Mouse (Mus musculus) myocyte (in vitro differentiated cells): Measurements from ENCODE around the gene Haghl. TPM values are rescaled to one million over a fixed set of nuclear protein-coding genes. Genes with fewer than 3 reads are reported as not detected.

Experiments used
- H3K27me3 ChIP-seq: one replicate; pipeline ENCODE4 v1.6.1; 2011; ENCODE audit not compliant: control insufficient read depth, insufficient read depth, insufficient read length
- H3K36me3 ChIP-seq: one replicate; pipeline ENCODE4 v1.6.1; 2011; ENCODE audit not compliant: control insufficient read depth, insufficient read depth
- H3K4me2 ChIP-seq: one replicate; pipeline ENCODE4 v1.6.1; 2011; ENCODE audit warnings: low read depth, control low read depth
- H3K4me3 ChIP-seq: one replicate; pipeline ENCODE4 v1.5.1; 2011; ENCODE audit warnings: mild to moderate bottlenecking, control low read depth, moderate library complexity
- H3K79me2 ChIP-seq: one replicate; pipeline ENCODE4 v1.6.1; 2011; ENCODE audit not compliant: control insufficient read depth, insufficient read depth
- H3ac ChIP-seq: one replicate; pipeline ENCODE4 v1.6.1; 2011; ENCODE audit not compliant: control insufficient read depth, insufficient read length
- CEBPB ChIP-seq: IDR thresholded peaks from 2 replicates; pipeline ENCODE4 v1.6.1; 2011; ENCODE audit warnings: mild to moderate bottlenecking, moderate library complexity; ENCODE audit not compliant: poor library complexity, insufficient read depth, severe bottlenecking
- E2F4 ChIP-seq: IDR thresholded peaks from one replicate; pipeline ENCODE4 v1.6.1; 2011; ENCODE audit warnings: mild to moderate bottlenecking, control low read depth, moderate library complexity; ENCODE audit not compliant: insufficient read depth
- MAX ChIP-seq: IDR thresholded peaks from one replicate; pipeline ENCODE4 v1.6.1; 2011; ENCODE audit warnings: low read depth, mild to moderate bottlenecking, control low read depth
- MYOD1 ChIP-seq, 3 experiments: IDR thresholded peaks; one replicate each; pipeline ENCODE4 v1.6.1; 2011; ENCODE audit warnings: control low read depth in 2 of 3, low read depth in 2 of 3, mild to moderate bottlenecking in 2 of 3, moderate library complexity in 1 of 3; ENCODE audit not compliant: insufficient read length in 2 of 3, control insufficient read depth in 1 of 3
- MYOG ChIP-seq, 3 experiments: IDR thresholded peaks; one replicate each; pipeline ENCODE4 v1.6.1; 2011; ENCODE audit warnings: control low read depth in 2 of 3, low read depth in 2 of 3, mild to moderate bottlenecking in 2 of 3; ENCODE audit not compliant: insufficient read length in 2 of 3, control insufficient read depth in 1 of 3, insufficient read depth in 1 of 3
- POLR2A ChIP-seq: IDR thresholded peaks from one replicate; pipeline ENCODE4 v1.6.1; 2011; ENCODE audit warnings: low read depth, mild to moderate bottlenecking, control low read depth, moderate library complexity; ENCODE audit not compliant: insufficient read length
- POLR2AphosphoS2 ChIP-seq: IDR thresholded peaks from one replicate; pipeline ENCODE4 v1.6.1; 2011; ENCODE audit warnings: low read depth, control low read depth; ENCODE audit not compliant: insufficient read length
- REST ChIP-seq: IDR thresholded peaks from one replicate; pipeline ENCODE4 v1.6.1; 2011; ENCODE audit warnings: mild to moderate bottlenecking, control low read depth, moderate library complexity; ENCODE audit not compliant: insufficient read depth, insufficient read length
- SRF ChIP-seq: IDR thresholded peaks from one replicate; pipeline ENCODE4 v1.6.1; 2011; ENCODE audit warnings: low read depth; ENCODE audit not compliant: control insufficient read depth, insufficient read length
- TCF12 ChIP-seq: IDR thresholded peaks from one replicate; pipeline ENCODE4 v1.6.1; 2011; ENCODE audit warnings: mild to moderate bottlenecking, control low read depth; ENCODE audit not compliant: poor library complexity, insufficient read depth, severe bottlenecking
- TCF3 ChIP-seq: IDR thresholded peaks from one replicate; pipeline ENCODE4 v1.6.1; 2011; ENCODE audit warnings: low read depth, control low read depth; ENCODE audit not compliant: insufficient read length
- USF1 ChIP-seq: IDR thresholded peaks from one replicate; pipeline ENCODE4 v1.6.1; 2011; ENCODE audit warnings: low read depth, mild to moderate bottlenecking, control low read depth, moderate library complexity
- polyA plus RNA-seq: library from polyadenylated mRNA; unstranded; fragments of >200 nt; fragmentation: generic; extraction: Trizol; gene quantifications from one replicate; pipeline ENCODE4 v1.2.1, GENCODE M21; 2012; ENCODE audit warnings: missing spikeins

Haghl gene
- polyA plus RNA-seq, result 29.8 TPM

GRCm38 (mm10) chr17:25785281-25785745 is at the start of gene Haghl:
TSS of gene Haghl (minus strand) at chr17:25785673.
- Histone ChIP-seq H3ac (peak within 1 kb of the TSS; percentile 0), H3K4me3 (peak within 1 kb of the TSS; percentile 52), H3K79me2 (no peaks in the 10 kb centered on the region), H3K36me3 (peaks cover 4% of the 10 kb centered on the region), H3K27me3 (no peaks in the 10 kb centered on the region), H3K4me2 (peak within 1 kb of the TSS; percentile 97)
- TF ChIP-seq POLR2AphosphoS2 (peak; percentile 96), MAX (no peak), POLR2A (peak; percentile 85)

GRCm38 (mm10) chr17:25834595-25835222 is 49.2 kb upstream of the Haghl start:
- H3K27me3 ChIP-seq, result no peaks in the 10 kb centered on the region
- peaks cover 31% of the 10 kb centered on the region for H3K79me2 ChIP-seq
- peak overlapping the region; percentile 94 for H3K4me2 ChIP-seq
- TF ChIP-seq POLR2AphosphoS2 (no peak), E2F4 (no peak), USF1 (no peak), REST (no peak), TCF12 (no peak), CEBPB (no peak), SRF (no peak)
- peak overlapping the region; percentile 52 for H3K4me3 ChIP-seq
- H3K36me3 ChIP-seq, result peaks cover 10% of the 10 kb centered on the region
- H3ac ChIP-seq, result no peak overlapping the region

- Histone ChIP-seq H3K4me2 (peak overlapping the region; percentile 94), H3K27me3 (no peaks in the 10 kb centered on the region), H3ac (peak overlapping the region; percentile 46), H3K4me3 (peak overlapping the region; percentile 52), H3K36me3 (peaks cover 9% of the 10 kb centered on the region), H3K79me2 (peaks cover 36% of the 10 kb centered on the region)
- TF ChIP-seq TCF12, result no peak
- TF ChIP-seq MYOG (IDR thresholded peaks at IDR 0.05; ENCODE audit: control insufficient read depth in 1 of 3, insufficient read depth in 1 of 3, insufficient read length in 2 of 3, low read depth in 2 of 3), result no peak
- no peak for TF ChIP-seq SRF
- no peak for TF ChIP-seq USF1
- no peak for TF ChIP-seq MYOD1 (IDR thresholded peaks at IDR 0.05; ENCODE audit: control insufficient read depth in 1 of 3, insufficient read length in 2 of 3, low read depth in 2 of 3)
- no peak for TF ChIP-seq CEBPB
- TF ChIP-seq POLR2A, result no peak
- TF ChIP-seq MAX, result no peak
- TF ChIP-seq REST, result no peak
- TF ChIP-seq POLR2AphosphoS2, result no peak
- no peak for TF ChIP-seq E2F4
Observed at GRCm38 (mm10) chr17:25833961-25834594, 48.6 kb upstream of the Haghl start.

- H3K79me2 ChIP-seq, result peaks cover 37% of the 10 kb centered on the region
- H3K27me3 ChIP-seq, result no peaks in the 10 kb centered on the region
- H3K4me2 ChIP-seq, result peak within 1 kb of the TSS; percentile 94
- H3K4me3 ChIP-seq, result peak within 1 kb of the TSS; percentile 52
- peaks cover 6% of the 10 kb centered on the region for H3K36me3 ChIP-seq
- no peak for TF ChIP-seq CEBPB
- TF ChIP-seq REST, result no peak
- TF ChIP-seq SRF, result peak; percentile 63
- TF ChIP-seq TCF12, result no peak
- TF ChIP-seq TCF3, result no peak
- TF ChIP-seq MAX, result no peak
- peak; percentile 86 for TF ChIP-seq USF1
- TF ChIP-seq MYOD1 (IDR thresholded peaks at IDR 0.05; ENCODE audit: control insufficient read depth in 1 of 3, insufficient read length in 2 of 3, low read depth in 2 of 3), result peak in 2 of 3 experiments; percentile 67 to 72
- TF ChIP-seq MYOG (IDR thresholded peaks at IDR 0.05; ENCODE audit: control insufficient read depth in 1 of 3, insufficient read depth in 1 of 3, insufficient read length in 2 of 3, low read depth in 2 of 3), result peak; percentile 29 to 84 (median 59)
- no peak for TF ChIP-seq E2F4
- peak; percentile 38 for TF ChIP-seq POLR2A
- peak; percentile 70 for TF ChIP-seq POLR2AphosphoS2
- peak within 1 kb of the TSS; percentile 46 for H3ac ChIP-seq
Observed at GRCm38 (mm10) chr17:25833291-25833663, 47.8 kb upstream of the Haghl start, which contains the start of gene Stub1. TSS of gene Stub1 (minus strand) at chr17:25833404.
